Mouse (Mus musculus) lung, adult 18-20 months (tissue): Measurements from ENCODE around the gene Fli1.

Experiments used
- DNase-seq, 2 experiments: peaks; one replicate each; pipeline ENCODE4 v3.0.0; 2022; ENCODE audit warnings: mixed read lengths in 2 of 2

Gene Fli1

DNA sequence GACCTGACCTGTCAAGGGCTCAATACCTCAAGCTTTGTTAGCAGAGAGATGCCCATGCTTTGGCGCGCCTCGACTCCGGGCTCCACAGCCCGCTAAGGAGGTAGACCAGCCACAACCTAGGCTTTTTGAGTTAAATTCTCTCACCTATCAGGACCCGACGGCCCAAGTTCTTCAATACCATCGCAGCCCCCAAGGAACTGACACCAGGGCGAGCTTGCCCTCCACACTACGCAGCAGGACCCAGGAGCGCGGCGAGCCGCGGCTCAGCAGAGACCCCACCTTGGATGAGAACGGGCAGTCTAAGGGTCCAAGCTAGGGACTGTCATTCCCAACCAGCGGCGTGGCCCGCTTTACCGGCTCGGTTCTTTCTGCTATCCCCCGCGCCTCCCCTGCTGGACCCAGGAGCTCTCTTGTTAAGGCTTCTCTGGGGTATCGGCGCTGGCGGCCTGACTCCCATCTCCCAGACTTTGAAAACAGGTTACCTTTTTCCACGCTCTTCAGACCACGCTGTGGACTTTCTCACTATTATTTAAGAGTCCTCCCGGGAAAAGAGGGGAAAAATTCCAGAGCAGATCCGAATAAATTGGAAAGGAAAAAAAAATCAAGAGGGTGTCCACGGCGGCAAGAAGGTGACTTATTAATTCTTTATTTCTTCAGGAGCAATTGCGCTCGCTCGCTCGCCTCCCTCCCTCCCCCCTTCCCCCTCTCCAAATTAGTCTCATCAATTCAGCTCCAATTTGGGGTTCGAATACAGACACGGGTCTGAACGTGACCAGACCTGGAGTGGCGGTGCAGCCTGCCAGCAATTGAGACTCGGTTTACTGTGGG, at the start of gene Fli1:
Gene Fli1 (minus strand): TSS at position 650 of the 828 bp plus-strand sequence.
- peak in 1 of 2 experiments; percentile 19 for DNase-seq

DNA sequence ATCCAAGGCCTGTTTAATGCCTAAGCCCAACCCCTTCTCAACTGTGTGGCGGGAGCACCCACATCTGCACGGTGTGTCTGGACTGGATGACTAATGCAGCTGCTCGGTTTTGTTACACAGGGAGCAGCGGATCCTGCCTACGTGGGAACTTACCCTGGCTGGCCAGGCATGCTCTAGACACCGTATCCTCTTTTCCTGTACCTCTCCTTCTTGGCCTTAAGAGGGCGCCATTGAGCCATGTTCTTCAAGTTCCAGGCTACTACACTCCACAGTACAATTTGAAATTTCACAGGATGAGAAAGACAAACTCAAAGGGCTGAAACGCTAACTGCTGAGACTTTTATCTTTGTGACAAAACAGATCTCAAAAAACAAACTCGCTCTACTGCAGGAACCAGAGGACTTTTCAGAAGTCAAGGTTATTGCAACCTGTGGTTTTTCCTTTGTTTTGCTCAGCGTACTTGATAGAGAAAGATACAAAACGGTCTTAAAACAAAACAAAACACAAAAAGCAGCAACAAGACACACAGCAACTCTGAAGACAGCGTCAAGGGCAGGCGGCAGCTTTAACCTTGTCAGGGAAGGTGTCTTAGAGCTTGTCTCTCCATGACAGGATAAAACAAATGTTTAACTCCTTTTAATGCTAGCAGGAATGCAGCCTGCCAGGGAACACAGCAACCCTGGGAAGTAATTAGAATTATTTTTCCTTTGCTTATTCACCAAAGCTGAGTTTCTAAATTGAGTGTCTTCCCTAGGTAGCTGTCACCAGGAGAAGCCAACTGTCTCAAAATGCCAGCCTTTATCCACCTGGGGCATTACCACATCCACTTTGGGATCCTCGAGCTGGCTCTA, 49.3 kb upstream of the Fli1 start:
- peak; percentile 66 to 76 for DNase-seq

DNA sequence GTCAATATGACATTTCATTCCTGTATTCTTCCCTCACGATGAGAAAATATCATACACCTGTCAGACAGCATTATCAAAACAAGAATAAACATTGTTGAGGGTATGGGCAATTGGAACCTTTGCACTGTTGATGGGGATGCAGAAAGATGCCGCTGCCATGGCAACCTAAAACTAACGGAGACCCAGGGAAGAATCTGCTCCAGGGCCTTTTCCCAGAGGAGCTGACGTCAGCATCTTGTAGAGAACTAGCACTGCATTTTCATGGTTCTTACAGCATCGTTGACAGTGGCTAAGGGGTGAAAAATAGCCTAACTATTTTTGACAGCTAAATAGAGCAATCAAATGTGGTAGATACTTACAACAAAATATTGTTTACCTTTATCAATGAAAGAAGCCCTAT, 47.9 kb upstream of the Fli1 start:
- no peak for DNase-seq

DNA sequence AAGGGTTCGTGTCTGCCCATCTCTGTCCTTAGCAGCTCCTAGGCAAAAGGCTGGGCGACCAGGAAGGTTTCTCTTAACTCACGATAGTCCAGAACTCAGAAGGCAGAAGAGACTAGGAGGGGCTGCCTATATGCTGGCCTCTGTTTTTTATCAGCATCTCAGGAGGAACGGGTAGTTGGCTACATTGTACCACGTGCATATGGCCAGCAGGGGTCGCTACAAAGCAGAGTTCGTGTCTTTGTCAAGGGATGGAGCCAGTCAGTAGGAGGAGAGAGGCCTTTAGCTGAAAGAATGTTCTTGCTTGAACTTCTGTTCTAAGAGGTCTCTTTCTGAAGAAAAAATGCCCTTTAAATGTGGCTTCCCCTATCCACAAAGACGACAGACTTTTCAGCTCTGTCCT, 47.2 kb upstream of the Fli1 start:
- peak; percentile 78 to 84 for DNase-seq

DNA sequence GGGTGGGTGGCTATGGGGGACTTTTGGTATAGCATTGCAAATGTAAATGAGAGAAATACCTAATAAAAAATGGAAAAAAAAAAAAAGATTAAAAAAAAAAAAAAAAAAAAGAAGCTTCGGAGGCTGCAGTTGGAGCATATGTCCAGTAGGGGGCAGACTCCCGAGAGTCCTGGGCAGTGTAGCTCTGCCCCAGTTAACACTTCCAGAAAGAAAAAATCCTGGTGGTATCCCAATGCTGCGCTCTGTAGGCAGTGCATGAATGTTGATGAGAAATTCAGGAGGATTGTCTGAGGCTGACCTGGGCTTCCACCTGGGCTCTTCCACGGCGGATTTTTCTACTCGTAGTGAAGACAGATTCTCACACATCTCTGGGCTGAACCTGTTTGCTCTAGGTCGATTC, 42.7 kb upstream of the Fli1 start:
- DNase-seq: no peak

DNA sequence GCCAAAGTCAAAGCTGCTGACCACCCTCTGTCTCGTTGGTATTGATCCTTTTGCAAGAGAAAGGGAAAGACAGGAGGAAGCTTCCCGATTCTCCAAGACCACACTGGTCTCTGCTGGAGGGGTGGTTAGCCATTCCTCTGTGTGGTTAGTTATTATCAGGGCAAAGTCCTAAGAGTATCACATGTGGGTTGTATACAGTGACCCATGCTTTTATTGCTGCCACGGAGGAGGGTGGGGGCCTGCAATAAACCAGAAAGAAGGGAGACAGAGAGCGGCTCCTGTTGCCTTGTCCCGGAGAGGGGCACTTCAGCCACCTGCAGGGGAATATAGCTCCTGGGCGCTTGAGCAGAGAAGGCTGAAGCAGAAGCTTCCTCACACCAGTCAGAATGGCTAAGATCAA, 41.2 kb upstream of the Fli1 start:
- no peak for DNase-seq

DNA sequence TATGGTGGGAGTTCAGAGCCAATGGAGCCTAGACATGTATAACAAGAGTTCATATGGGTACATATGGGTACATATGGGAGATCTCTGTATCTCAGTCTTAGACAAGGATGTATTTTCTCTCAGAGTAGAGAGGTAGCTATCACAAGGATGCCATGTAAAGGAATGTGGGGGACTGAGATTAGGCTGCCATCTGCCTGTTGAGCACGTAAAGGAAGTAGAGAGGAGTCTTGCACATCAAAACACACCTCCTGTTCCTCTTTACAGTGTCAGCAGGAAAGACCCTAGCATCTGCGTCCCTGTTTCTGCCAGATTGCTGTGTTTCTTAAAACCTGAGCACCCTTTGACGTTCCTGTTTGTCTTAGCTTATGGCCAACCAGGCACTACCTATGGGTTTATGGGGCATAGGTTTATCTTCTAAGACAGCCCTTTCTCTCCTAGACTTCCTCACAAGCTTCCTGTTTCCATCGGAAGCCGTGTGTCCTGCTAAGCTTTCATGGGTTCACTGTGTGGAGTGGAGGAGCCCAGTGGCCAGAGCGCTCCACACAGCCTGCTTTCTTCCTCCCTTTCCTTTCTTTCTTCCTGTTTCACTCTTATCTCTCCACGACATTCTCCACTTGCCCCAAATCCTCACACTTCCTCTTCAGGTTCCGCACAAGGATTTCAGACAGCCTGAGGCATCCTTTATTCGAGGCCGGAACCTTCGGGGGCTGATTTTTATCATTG, 39.4 kb upstream of the Fli1 start:
- DNase-seq: no peak

DNA sequence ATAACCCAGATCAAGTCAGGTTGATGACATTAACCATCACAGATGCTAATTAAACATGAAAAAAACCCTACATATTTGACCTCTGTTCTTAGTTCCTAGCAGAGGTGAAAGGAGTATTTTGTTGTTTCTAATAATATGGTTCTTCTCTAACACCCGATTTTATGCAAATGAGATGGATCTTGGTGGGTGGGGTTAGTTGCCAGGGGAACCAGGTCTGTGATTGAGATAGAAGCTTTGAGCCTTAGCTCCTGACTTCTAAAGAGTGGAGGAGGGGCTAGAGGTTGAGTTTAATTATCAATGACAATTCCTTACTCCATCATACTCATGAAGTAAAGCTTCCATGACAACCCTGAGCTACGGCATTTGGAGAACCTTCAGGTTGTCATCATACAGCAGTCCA, 35.8 kb upstream of the Fli1 start:
- DNase-seq: no peak

DNA sequence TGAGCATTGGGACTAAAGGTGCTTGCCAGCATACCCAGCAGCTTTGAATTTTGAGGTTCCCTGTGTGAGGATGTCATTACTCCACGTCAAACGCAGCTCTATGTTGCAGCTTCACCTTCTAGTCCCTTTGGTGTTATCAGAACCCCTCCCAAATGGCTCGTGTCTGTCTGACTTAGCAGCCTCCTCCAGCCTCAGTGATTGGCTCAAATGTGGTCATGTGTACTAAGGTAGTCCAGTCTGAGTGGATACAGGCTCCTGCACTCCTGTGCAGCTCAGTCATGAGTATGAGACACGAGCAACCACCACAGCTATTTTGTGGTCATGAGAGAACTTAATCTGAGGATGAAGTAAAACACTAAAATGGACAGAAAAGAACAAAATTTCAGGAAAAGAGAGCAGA, 31.0 kb upstream of the Fli1 start:
- no peak for DNase-seq

DNA sequence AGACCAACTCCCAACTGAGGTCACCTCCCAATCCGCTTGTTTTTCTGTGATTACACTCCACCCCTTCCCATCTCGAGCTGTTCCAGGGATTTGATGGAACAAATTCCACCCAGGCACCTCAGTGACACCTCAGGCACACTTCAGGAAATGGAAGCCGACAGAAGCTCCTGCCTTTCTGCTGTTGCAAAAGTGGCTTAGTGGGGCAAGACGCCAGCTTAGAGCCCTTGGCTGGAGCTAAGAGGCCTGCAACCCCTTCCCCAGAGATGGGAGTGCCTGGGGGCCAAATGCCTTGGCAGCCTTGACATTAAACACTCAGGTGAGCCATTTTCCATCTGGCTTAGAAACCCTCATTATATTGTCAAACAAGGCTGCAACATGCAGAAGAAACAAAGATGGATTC, 29.0 kb upstream of the Fli1 start:
- no peak for DNase-seq

DNA sequence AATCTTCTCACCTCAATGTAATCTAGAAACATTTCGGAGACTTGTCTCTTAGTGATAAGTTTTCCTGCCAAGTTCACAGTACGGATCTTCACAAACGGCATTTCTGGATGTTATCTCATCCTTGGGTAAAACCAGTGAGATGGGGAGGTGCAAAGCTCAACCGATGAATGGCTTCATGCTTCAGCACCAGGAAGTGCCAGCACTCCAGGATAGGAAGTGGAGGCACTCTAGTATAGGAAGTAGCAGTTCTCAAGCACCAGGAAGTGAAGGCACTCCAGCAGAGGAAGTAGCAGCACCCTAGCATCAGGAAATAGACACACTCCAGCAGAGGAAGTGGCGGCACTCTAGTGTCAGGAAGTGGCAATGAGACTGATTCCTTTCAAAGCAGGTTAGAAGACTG, 27.9 kb upstream of the Fli1 start:
- DNase-seq: no peak

DNA sequence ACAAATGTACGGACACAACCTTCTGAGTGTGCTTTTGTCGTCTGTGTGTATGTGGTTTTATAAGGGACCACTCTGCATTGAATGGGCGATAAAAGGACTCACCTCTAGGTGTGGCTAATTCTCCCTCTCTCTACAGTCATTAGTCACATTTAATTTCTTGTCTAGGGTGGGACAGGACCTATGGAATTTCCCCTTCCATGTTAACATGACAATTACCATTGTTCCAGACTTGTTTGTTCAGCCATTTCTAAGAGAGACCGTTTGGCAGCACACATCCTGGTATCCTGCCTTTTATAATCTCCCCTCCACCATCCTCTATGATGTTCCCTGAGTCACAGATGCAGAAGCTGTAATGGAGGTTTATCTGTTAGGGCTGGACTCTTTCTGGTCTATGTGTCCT, 26.6 kb upstream of the Fli1 start:
- DNase-seq: no peak

DNA sequence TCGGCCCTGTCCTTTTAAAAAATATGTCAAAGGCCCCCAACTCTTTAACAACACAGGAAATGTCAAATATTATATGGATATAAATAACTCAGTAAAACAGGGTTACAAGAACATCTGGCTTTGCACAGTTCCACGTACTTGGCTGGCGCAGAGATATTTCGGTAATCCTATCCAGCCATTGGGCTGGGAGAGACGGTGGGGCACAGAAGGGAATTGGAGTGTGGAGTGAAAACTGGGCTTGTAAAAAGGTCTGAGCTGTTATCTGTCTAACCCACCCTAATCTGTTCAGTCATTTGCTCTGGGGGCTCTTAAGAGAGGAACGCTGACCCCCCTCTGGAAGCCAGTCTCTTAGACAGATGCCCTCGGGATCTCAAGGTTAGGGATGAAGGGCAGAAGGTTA, 24.9 kb upstream of the Fli1 start:
- no peak for DNase-seq

DNA sequence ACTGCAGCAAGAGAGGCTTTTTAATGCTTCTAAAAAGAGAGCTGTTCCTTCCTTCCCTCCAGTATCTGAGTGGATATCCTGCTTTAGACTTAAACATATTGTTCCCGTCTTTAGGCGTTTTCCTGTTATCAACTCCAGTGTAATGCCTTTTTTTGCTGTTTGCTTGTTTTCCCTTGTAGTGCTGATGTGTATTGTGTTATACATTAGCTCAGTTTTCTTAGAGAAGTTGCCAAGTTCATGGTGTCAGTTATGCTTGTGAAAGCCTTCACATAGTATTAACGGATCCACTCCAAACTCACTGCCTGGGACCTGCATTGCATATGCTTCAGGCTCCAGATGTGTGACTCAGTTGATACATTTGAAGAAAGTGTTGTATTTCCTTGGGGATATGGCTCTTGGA, 22.6 kb upstream of the Fli1 start:
- DNase-seq: no peak

DNA sequence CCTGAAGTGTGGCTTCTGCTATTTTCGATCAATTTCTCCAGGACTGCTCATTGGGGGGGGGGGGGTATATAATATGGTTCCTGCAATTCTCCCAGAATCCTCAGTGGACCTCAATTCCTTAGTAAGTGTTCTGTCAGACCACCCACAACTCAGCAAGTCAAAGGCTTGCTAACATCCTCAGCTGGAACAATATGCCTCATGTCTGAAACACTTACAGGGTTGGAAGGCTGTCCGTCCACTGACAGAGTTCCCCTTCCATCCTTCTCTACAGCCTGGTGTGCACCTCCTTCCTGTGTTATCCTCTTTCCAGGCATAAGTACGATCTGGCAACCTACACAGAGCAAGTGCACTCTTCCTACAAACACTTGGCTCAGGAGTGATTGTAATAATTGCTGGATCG, 20.2 kb upstream of the Fli1 start:
- no peak for DNase-seq

DNA sequence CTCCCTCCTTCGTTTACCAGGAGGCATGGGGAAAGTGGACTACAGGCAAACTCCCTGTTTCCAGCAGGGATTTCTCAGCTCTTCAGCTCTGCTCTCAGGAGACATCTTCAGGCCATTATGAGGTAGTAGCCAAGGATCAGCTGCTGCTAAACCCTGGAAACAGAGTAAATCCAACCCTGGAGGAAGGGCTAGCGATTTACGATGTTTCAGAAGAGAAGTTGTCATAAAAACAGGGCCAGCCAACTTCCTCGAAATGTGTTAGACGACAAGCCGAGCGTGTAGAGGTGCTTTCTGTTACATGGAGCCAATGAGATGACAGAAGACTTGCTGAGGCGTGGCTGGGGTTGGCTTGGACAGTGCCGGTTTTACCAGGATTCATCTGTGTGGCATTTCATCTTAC, 19.7 kb upstream of the Fli1 start:
- DNase-seq: peak; percentile 23 to 31

DNA sequence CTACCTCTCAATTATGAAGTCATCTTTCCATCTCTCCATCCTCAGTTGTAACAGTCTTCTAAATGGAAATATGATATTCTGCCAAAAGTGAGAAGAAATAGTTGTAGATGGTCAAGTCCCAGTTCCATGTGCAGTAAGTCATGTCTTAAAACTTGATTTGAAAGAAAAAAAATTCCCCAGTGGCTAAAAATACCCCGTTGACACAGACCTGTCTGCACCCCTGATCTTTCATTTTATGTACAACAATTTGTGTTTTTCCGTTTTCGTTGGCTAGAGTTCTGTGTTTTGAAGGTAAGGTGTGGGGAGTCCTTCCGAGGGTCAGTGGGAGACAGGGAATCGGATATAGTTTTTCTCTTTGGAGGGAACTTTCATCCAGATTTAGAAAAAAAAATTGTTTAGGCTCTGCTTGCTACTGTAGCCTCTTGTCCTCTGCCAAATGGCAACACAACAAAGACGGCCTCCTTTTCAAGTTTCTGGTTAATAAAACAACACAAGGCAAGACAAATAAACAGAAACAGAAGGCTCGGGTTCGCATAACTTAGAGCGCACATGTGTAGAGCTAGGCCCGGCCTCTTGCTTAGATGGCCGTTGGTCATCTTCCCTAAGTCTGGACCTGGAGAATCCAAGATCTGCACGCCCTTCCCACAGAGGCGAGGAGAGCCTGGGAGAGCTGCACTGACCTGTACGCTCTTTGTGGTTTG, 18.7 kb upstream of the Fli1 start:
- no peak for DNase-seq

DNA sequence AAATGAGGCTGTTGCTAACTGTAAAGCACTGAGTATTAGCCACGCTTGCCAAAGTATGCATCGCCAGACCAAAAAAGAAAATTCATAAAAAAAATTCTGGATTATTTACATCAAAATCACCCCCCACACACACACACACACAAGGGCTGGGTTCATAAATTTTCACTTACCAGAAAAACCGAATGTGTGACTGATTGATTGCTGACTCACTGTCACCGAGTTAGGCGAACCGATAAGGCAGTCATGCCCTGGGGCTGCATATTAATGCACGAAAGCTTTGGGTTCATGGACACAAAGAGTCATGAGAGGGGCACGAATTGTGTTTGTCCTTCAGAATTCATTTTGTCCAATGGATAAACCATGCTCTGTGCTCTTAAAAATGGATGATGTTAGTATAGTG, 17.2 kb upstream of the Fli1 start:
- DNase-seq: no peak

DNA sequence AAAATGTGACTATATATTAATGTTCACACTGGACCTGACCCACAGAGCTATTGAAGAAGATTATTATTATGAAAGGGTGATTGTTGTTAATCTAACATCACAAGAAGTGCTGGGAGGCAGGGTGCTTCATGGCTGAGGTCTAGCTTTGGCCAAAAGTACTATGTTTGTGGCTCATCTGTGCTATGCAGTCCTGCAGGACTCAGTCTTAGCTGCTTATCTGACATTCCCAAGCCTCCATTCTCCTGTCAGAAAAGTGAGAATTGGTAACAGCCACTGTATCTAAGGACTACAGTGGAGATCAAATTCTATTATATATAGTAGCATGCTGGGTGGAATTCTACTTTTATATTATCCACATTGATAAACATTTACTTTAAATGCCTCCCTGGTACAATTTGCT, 16.8 kb upstream of the Fli1 start:
- no peak for DNase-seq

DNA sequence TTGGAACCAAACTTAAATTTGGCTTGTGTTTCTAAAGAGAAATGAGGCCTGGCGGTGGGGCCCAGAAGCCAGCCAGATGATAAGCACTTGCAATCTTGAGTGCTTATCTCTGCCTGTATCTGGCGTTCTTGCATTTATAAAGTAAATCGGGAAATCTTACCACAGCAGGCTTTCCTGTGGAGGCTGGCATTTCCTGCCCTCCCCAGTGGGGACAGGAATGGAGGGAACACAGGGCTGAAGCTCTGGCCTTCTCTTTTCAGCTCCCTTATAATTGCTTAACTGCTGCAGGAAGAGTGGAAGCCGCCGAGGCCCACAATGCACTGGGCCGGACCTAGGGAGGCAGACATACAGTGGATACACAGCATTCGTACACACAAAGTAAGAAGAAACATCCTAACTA, 13.7 kb upstream of the Fli1 start:
- peak in 1 of 2 experiments; percentile 56 for DNase-seq

DNA sequence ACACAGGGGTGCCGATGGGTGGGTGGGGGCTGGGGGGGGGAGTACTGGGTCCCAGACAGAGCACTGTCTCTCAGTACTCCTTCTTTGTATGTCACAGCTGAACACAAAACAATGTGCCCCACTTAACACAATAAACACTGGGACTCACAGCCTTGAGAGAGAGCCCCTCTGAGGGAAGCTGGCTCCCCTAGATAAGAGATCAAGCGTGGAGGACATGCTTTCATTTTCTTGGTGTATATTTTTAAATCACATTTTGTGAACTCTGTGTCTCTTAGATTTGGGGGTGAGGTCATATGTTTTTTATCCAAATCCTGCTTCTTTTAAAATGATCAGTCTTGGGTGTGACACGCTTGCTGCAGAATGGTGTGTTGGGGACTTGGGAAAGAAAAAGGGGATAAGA, 12.6 kb upstream of the Fli1 start:
- DNase-seq: no peak

DNA sequence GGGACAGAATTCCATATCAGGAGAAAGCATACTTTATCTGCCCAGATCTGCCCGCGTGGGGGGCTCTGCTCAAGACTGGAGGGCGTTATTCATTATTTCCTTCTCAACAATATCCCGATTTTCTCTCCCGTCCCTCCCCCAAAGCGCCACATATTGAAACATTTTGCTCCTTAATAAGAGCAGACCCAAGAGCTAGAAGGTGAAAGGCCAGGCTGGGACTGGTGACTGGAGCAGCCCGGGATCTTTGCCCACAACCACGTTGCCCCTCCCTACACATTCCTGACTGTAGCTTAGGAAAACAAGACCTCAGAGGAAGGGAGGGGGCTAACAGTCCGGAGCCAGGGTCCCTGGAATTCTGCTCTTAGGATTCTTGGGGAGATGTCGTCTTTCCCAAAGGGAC, 7.9 kb upstream of the Fli1 start:
- no peak for DNase-seq
